Mouse (Mus musculus) heart, postnatal 4 days (tissue): ENCODE measurements around the gene Olfr748. TPM values are rescaled to one million over a fixed set of nuclear protein-coding genes. Genes with fewer than 3 reads are reported as not detected.
"Not testable (repeated sequence)": the region's sequence is repeated elsewhere in the genome, so short reads cannot be mapped to it uniquely, and the experiment has no call there.

ENCODE experiments used
- DNase-seq: peaks from one replicate; pipeline ENCODE4 v3.0.0; 2021
- total RNA-seq, 2 experiments: library from RNA; stranded (reverse); gene quantifications; 2 replicates each; pipeline ENCODE4 v1.2.3; 2021

Gene Olfr748
- total RNA-seq, result not detected

- DNase-seq, result no peak
Measured at GRCm38 (mm10) chr14:50707073-50707472, at the start of gene Olfr748. Olfr748 (plus strand) TSS chr14:50707373.

GRCm38 (mm10) chr14:50693106-50693505 is 14.1 kb upstream of the Olfr748 start, which contains the start of gene Olfr747:
Olfr747 (minus strand) TSS chr14:50693206.
- no peak for DNase-seq

- DNase-seq, result peak; percentile 20
Measured at GRCm38 (mm10) chr14:50719875-50720274, 12.7 kb downstream of the Olfr748 start.

GRCm38 (mm10) chr14:50722371-50722770 is 15.2 kb downstream of the Olfr748 start:
- not testable (repeated sequence) for DNase-seq

- DNase-seq, result no peak
Measured at GRCm38 (mm10) chr14:50740334-50740733, 33.2 kb downstream of the Olfr748 start.

GRCm38 (mm10) chr14:50741584-50741983 is 34.4 kb downstream of the Olfr748 start:
- DNase-seq, result no peak

GRCm38 (mm10) chr14:50744994-50745393 is 37.8 kb downstream of the Olfr748 start, which contains the start of gene Olfr749:
Olfr749 (minus strand) TSS chr14:50745094.
- no peak for DNase-seq

GRCm38 (mm10) chr14:50758416-50759085 is 51.4 kb downstream of the Olfr748 start:
- DNase-seq, result no peak

Other genes starting within 250 kb of the Olfr748 start
- not detected for gene Olfr741, start 234.6 kb upstream of the Olfr748 start, total RNA-seq
- not detected for gene Olfr742, start 203.8 kb upstream of the Olfr748 start, total RNA-seq
- not detected for gene Olfr743, start 185.5 kb upstream of the Olfr748 start, total RNA-seq
- not detected for gene Olfr744, start 92.5 kb upstream of the Olfr748 start, total RNA-seq
- gene Olfr745, start 68.0 kb upstream of the Olfr748 start, total RNA-seq, result not detected
- not detected for gene Olfr746, start 60.3 kb upstream of the Olfr748 start, total RNA-seq
- not detected for gene Olfr747, start 14.2 kb upstream of the Olfr748 start, total RNA-seq
- gene Olfr749, start 37.7 kb downstream of the Olfr748 start, total RNA-seq, result not detected
- 10 to 100 TPM; 30.7 to 31.2 TPM for gene Ttc5, start 78.1 kb downstream of the Olfr748 start, total RNA-seq
- gene Ccnb1ip1, start 100.4 kb downstream of the Olfr748 start, total RNA-seq, result under 1 TPM in 1 of 2 experiments, not detected in 1; 0.18 TPM
- gene Parp2, start 100.5 kb downstream of the Olfr748 start, total RNA-seq, result 10 to 100 TPM; 25.5 to 26.8 TPM
- 10 to 100 TPM in 1 of 2 experiments, 1 to 10 TPM in 1; 9.3 to 12.3 TPM for gene Tep1, start 163.2 kb downstream of the Olfr748 start, total RNA-seq
- gene Klhl33, start 190.1 kb downstream of the Olfr748 start, total RNA-seq, result 1 to 10 TPM in 1 of 2 experiments, under 1 TPM in 1; 0.86 to 1.1 TPM
- 10 to 100 TPM; 64.2 to 65.8 TPM for gene Osgep, start 217.5 kb downstream of the Olfr748 start, total RNA-seq
- 10 to 100 TPM; 49.5 to 52.9 TPM for gene Apex1, start 217.6 kb downstream of the Olfr748 start, total RNA-seq
- 10 to 100 TPM; 25.7 to 27.2 TPM for gene Pip4p1, start 223.5 kb downstream of the Olfr748 start, total RNA-seq
- gene Pnp, start 223.7 kb downstream of the Olfr748 start, total RNA-seq, result 10 to 100 TPM; 11.1 to 13.9 TPM
- 10 to 100 TPM; 11.1 to 15.0 TPM for gene Gm49342, start 237.1 kb downstream of the Olfr748 start, total RNA-seq
- gene Pnp2, start 248.6 kb downstream of the Olfr748 start, total RNA-seq, result 1 to 10 TPM in 1 of 2 experiments, under 1 TPM in 1; 0.81 to 1.2 TPM